Mouse (Mus musculus) G1E (cell line): ENCODE measurements around the gene Nxpe4.

ENCODE experiments used
- CTCF ChIP-seq: IDR thresholded peaks from 2 replicates; pipeline ENCODE4 v1.5.1; 2012; ENCODE audit warnings: low read depth, low read length, inconsistent platforms, mixed read lengths
- GATA2 ChIP-seq: IDR thresholded peaks from 2 replicates; pipeline ENCODE4 v1.6.1; 2012; ENCODE audit warnings: low read depth, low read length, inconsistent platforms, borderline replicate concordance

DNA sequence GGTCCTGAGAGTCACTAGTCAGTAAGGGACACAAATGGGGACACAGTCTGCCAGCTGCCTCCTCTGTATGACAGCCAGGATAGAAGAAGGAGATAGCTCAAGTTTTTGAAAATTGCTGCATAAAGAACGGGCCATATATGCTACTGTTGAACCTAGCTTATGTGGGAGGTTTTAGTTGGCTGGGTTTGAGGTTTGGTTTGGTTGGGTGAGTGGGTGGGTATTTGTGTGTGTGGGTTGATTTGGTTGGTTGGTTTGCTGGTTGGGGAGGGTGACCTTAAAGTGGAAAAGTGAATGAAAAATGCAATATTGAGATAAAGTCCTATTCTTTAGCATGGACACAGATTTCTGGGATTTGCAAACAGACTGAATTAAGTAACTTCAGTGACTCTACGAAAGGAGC is 283.0 kb downstream of the Nxpe4 start:
- TF ChIP-seq CTCF (no peak), GATA2 (no peak)
